Mouse (Mus musculus) embryonic facial prominence, embryonic 14.5 days (tissue): ENCODE measurements around the gene R3hdm4. TPM values are rescaled to one million over a fixed set of nuclear protein-coding genes. Genes with fewer than 3 reads are reported as not detected.

Experiments
- ATAC-seq: fragments of 200-750 bp; cut with Nextera tagmentation; 2 replicates; pipeline ENCODE4 v1.8.0; 2017; ENCODE audit warnings: low read depth, moderate number of reproducible peaks, moderate TSS enrichment
- DNase-seq: peaks from one replicate; pipeline ENCODE4 v3.0.0-alpha.2; 2015; ENCODE audit warnings: low spot score
- H3K27ac ChIP-seq: fragments of 300-500 bp; sonication (generic); replicated peaks from 2 replicates; pipeline ENCODE4 v1.5.1; 2014; ENCODE audit warnings: low read depth, mild to moderate bottlenecking, low read length, moderate library complexity
- H3K27me3 ChIP-seq: fragments of 300-500 bp; sonication (generic); replicated peaks from 2 replicates; pipeline ENCODE4 v1.6.1; 2014; ENCODE audit warnings: low read length; ENCODE audit not compliant: control insufficient read depth, insufficient read depth
- H3K36me3 ChIP-seq: fragments of 300-500 bp; sonication (generic); 2 replicates; pipeline ENCODE4 v1.6.1; 2014; ENCODE audit warnings: low read length, mixed read lengths; ENCODE audit not compliant: control insufficient read depth, insufficient read depth
- H3K4me1 ChIP-seq: fragments of 300-500 bp; sonication (generic); 2 replicates; pipeline ENCODE4 v1.6.1; 2014; ENCODE audit warnings: antibody characterized with exemption, low read length; ENCODE audit not compliant: control insufficient read depth, insufficient read depth
- H3K4me2 ChIP-seq: fragments of 300-500 bp; sonication (generic); 2 replicates; pipeline ENCODE4 v1.6.1; 2014; ENCODE audit warnings: low read depth, mild to moderate bottlenecking, low read length, moderate library complexity, mixed read lengths
- H3K4me3 ChIP-seq: fragments of 300-500 bp; sonication (generic); 2 replicates; pipeline ENCODE4 v1.5.1; 2014; ENCODE audit warnings: low read depth, mild to moderate bottlenecking, low read length
- H3K9ac ChIP-seq: fragments of 300-500 bp; sonication (generic); 2 replicates; pipeline ENCODE4 v1.6.1; 2014; ENCODE audit warnings: low read depth, mild to moderate bottlenecking, low read length, moderate library complexity, mixed read lengths
- H3K9me3 ChIP-seq: fragments of 300-500 bp; sonication (generic); 2 replicates; pipeline ENCODE4 v1.6.1; 2016; ENCODE audit warnings: low read length; ENCODE audit not compliant: control insufficient read depth
- WGBS: fragments of 180-500 bp; shearing (Covaris S2); extraction: QIAGEN DNeasy Blood & Tissue Kit; methylation state at CpG from one replicate; pipeline ENCODE4 v1.1.7; 2014; 5-methylcytosine and 5-hydroxymethylcytosine counted together
- polyA plus RNA-seq: library from polyadenylated mRNA; unstranded; fragments of >200 nt; fragmentation: Nextera tagmentation; extraction: Ambion mirVana; gene quantifications from 2 replicates; pipeline ENCODE4 v1.2.1, GENCODE M21; 2014

R3hdm4 gene
- 114 and 124 TPM in 2 replicates for polyA plus RNA-seq

GRCm38 (mm10) chr10:79920958-79921535, at the start of gene R3hdm4:
Gene R3hdm4, minus strand, starts transcription at chr10:79921208.
- 6% methylated on average over 14 of the region's 41 CpGs for WGBS
- H3K4me2 ChIP-seq = peak within 1 kb of the TSS; percentile 49
- no peaks in the 10 kb centered on the region for H3K9me3 ChIP-seq
- peak within 1 kb of the TSS; percentile 32 for H3K4me3 ChIP-seq
- ATAC-seq (no peak), DNase-seq (no peak)
- H3K4me1 ChIP-seq = peaks cover 18% of the 10 kb centered on the region
- H3K27me3 ChIP-seq = peaks cover 60% of the 10 kb centered on the region
- no peak within 1 kb of the TSS; the same call in 1 of the 2 replicates for H3K9ac ChIP-seq
- no peak within 1 kb of the TSS for H3K27ac ChIP-seq
- no peaks in the 10 kb centered on the region for H3K36me3 ChIP-seq

- Histone ChIP-seq H3K9me3 (no peaks in the 10 kb centered on the region), H3K4me1 (no peaks in the 10 kb centered on the region), H3K36me3 (peaks cover 49% of the 10 kb centered on the region), H3K9ac (peak within 1 kb of the TSS; percentile 76), H3K4me2 (peak within 1 kb of the TSS; percentile 96), H3K27me3 (0 out of 2 replicates have a peak, but pooled peaks cover 13% of the 10 kb centered on the region), H3K27ac (no peak within 1 kb of the TSS; the same call in 1 of the 2 replicates), H3K4me3 (peak within 1 kb of the TSS; percentile 54)
- DNase-seq = no peak
- ATAC-seq = peak; percentile 23
- 6% methylated on average over 24 of the region's 47 CpGs for WGBS
Observed at GRCm38 (mm10) chr10:79970415-79971182, 49.6 kb upstream of the R3hdm4 start, which contains the start of gene Grin3b. Gene Grin3b, plus strand, starts transcription at chr10:79970715.

- no peak overlapping the region for H3K27ac ChIP-seq
- H3K36me3 ChIP-seq = peaks cover 50% of the 10 kb centered on the region
- WGBS = 13% methylated on average over 3 of the region's 3 CpGs
- ATAC-seq (no peak), DNase-seq (no peak)
- 0 out of 2 replicates have a peak, but pooled peaks cover 13% of the 10 kb centered on the region for H3K27me3 ChIP-seq
- H3K9ac ChIP-seq = no peak overlapping the region
- H3K4me1 ChIP-seq = no peaks in the 10 kb centered on the region
- no peak overlapping the region for H3K4me3 ChIP-seq
- H3K4me2 ChIP-seq = no peak overlapping the region
- no peaks in the 10 kb centered on the region for H3K9me3 ChIP-seq
Observed at GRCm38 (mm10) chr10:79969124-79969568, 48.1 kb upstream of the R3hdm4 start.

GRCm38 (mm10) chr10:79968181-79968580, 47.2 kb upstream of the R3hdm4 start:
- no peaks in the 10 kb centered on the region for H3K4me1 ChIP-seq
- H3K27ac ChIP-seq = no peak overlapping the region
- H3K27me3 ChIP-seq = 0 out of 2 replicates have a peak, but pooled peaks cover 10% of the 10 kb centered on the region
- H3K4me3 ChIP-seq = no peak overlapping the region
- H3K9me3 ChIP-seq = no peaks in the 10 kb centered on the region
- WGBS = 77% methylated on average over 1 of the region's 1 CpGs
- peaks cover 53% of the 10 kb centered on the region for H3K36me3 ChIP-seq
- no peak overlapping the region for H3K4me2 ChIP-seq
- ATAC-seq (no peak), DNase-seq (no peak)
- no peak overlapping the region for H3K9ac ChIP-seq

DNA sequence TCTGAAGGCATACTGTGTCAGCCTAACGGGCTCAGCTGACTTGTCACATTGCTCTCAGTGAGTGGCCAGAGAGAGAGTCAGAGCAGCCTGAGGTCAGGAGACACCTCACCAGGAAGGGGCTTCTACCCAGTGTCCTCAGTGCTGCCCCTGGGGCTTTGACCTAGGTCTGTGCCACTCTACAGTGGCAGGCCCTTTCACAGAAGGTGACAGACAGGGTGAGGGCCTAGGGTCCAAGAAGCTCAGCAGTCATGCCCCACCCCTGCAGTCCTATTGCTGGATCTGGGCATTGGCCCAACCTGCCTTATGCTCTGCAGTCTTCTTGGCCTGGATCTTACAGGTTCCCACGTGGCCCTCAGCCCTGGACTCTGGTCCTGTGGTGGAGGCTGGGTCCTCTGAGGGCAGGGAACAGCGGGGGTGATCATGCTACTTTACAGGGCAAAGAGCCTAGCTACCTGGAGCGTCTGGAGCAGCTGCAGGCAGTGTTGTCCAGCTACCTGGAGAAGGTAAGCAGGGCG, 45.9 kb upstream of the R3hdm4 start:
- Histone ChIP-seq H3K9ac (no peak overlapping the region), H3K9me3 (no peaks in the 10 kb centered on the region), H3K27me3 (0 out of 2 replicates have a peak, but pooled peaks cover 8% of the 10 kb centered on the region), H3K4me1 (no peaks in the 10 kb centered on the region), H3K27ac (no peak overlapping the region), H3K36me3 (peaks cover 62% of the 10 kb centered on the region), H3K4me2 (no peak overlapping the region), H3K4me3 (no peak overlapping the region)
- no peak for DNase-seq
- ATAC-seq = no peak
- 94% methylated on average over 5 of the region's 5 CpGs for WGBS

DNA sequence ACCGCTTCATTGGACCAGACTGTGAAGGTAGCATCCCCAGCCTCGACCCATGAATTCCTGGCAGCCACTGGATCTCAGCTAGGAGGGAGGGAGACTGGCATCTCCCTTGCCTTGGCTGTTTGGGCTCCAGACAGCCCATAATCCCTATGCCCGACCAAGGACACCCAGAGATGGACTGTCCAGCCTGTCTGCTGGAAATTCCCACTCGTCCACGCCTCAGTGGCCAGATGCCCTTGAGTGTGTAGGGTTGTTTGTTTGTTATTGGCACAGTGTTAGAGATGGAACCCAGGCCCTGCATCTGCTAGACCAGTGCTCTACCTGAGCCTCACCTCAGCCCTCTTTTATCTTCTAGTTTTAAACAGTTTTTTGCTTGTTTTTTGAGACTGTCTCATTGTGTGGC, 44.3 kb upstream of the R3hdm4 start:
- Histone ChIP-seq H3K27me3 (no peaks in the 10 kb centered on the region), H3K27ac (no peak overlapping the region), H3K4me3 (no peak overlapping the region), H3K36me3 (peaks cover 62% of the 10 kb centered on the region), H3K9ac (no peak overlapping the region), H3K4me2 (no peak overlapping the region), H3K4me1 (peaks cover 6% of the 10 kb centered on the region), H3K9me3 (no peaks in the 10 kb centered on the region)
- DNase-seq (no peak), ATAC-seq (no peak)
- WGBS = 88% methylated on average over 4 of the region's 5 CpGs

- Histone ChIP-seq H3K4me3 (no peak overlapping the region), H3K9me3 (no peaks in the 10 kb centered on the region), H3K27me3 (no peaks in the 10 kb centered on the region), H3K27ac (no peak overlapping the region), H3K9ac (no peak overlapping the region), H3K4me1 (peaks cover 6% of the 10 kb centered on the region), H3K36me3 (peaks cover 62% of the 10 kb centered on the region), H3K4me2 (no peak overlapping the region)
- ATAC-seq (no peak), DNase-seq (no peak)
- 95% methylated on average over 7 of the region's 7 CpGs for WGBS
Observed at GRCm38 (mm10) chr10:79964727-79965126, 43.7 kb upstream of the R3hdm4 start.

DNA sequence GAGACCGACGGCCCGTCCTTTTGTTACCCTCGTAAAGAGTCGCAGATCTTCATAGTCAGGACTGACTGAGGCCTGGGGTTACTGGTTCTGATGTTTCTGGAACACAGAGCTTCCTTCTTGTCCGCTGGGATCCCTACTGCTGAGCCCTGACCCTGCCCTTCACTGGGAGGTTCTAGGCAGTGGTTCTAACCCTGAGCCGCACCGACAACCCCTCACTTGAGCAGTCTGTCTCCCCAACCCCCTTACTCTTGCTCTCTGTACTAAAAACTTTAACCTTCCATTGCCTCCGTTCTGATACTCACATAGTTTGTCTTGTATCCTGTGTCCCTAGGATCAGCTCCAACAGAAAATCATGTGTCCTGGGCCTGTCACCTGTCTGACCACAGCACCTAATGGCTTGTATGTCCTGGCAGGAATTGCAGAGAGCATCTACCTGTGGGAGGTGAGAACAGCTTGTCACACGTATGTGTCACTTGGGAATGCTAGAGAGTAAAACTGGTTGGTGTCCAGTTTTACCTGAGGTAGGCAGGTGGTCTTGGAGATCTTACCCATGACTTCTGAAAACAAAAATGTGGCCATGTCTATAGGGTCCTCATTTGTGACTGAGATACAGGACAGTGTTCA, 39.8 kb upstream of the R3hdm4 start:
- Histone ChIP-seq H3K4me2 (peak overlapping the region; percentile 87), H3K9ac (peak overlapping the region; percentile 85), H3K27ac (no peak overlapping the region), H3K9me3 (no peaks in the 10 kb centered on the region), H3K36me3 (peaks cover 35% of the 10 kb centered on the region), H3K4me3 (peak overlapping the region; percentile 99), H3K27me3 (no peaks in the 10 kb centered on the region), H3K4me1 (peaks cover 6% of the 10 kb centered on the region)
- DNase-seq = no peak
- no peak for ATAC-seq
- WGBS = 13% methylated on average over 10 of the region's 10 CpGs
